Mouse (Mus musculus): Measurements from ENCODE around the gene Slc22a3. TPM values are rescaled to one million over a fixed set of nuclear protein-coding genes. Genes with fewer than 3 reads are reported as not detected.

Gene Slc22a3
- polyA plus RNA-seq, 1 experiment from 2014 or later, result 0.20 TPM

- Histone ChIP-seq H3K9me3 (ENCODE audit: control insufficient read depth, low read length) (no peaks in the 10 kb centered on the region), H3K4me3 (ENCODE audit: low read depth, low read length) (no peak overlapping the region), H3K9ac (ENCODE audit: low read length) (no peak overlapping the region), H3K27me3 (ENCODE audit: control insufficient read depth, insufficient read depth, low read length) (no peaks in the 10 kb centered on the region), H3K4me1 (ENCODE audit: control insufficient read depth, insufficient read depth, low read length) (no peaks in the 10 kb centered on the region), H3K27ac (ENCODE audit: low read depth, low read length) (no peak overlapping the region), H3K4me2 (ENCODE audit: low read depth) (no peak overlapping the region), H3K36me3 (ENCODE audit: control insufficient read depth, insufficient read depth, low read length) (no peaks in the 10 kb centered on the region)
- DNase-seq (ENCODE audit: low spot score) (no peak), ATAC-seq (ENCODE audit: insufficient read depth, low FRiP score, low TSS enrichment) (no peak)
- WGBS, result 74% methylated on average over 7 of the region's 7 CpGs
Observed at GRCm38 (mm10) chr17:12403420-12403819, 104.1 kb downstream of the Slc22a3 start.

DNA sequence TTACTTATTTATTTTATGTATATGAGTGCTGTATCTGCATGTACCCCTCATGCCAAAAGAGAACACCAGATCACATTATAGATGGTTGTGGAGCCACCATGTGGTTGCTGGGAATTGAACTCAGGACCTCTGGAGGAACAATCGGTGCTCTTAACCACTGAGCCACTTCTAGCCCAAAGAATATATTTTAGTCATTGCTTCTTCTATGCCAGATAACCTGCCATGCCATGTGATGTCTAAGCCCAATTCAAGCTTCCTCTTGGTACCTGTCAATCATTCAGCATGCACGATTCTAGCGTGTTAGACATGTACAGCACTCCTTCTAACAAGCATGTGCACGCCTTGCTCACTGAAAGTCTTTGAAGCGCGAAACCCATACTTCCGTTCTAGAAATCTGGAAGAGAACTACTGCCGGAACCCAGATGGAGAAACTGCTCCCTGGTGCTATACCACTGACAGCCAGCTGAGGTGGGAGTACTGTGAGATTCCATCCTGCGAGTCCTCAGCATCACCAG, 111.3 kb downstream of the Slc22a3 start:
- DNase-seq (ENCODE audit: low spot score), result no peak
- Histone ChIP-seq H3K27ac (ENCODE audit: low read depth, low read length) (no peak overlapping the region), H3K9me3 (ENCODE audit: control insufficient read depth, low read length) (no peaks in the 10 kb centered on the region), H3K4me1 (ENCODE audit: control insufficient read depth, insufficient read depth, low read length) (no peaks in the 10 kb centered on the region), H3K36me3 (ENCODE audit: control insufficient read depth, insufficient read depth, low read length) (no peaks in the 10 kb centered on the region), H3K27me3 (ENCODE audit: control insufficient read depth, insufficient read depth, low read length) (no peaks in the 10 kb centered on the region), H3K9ac (ENCODE audit: low read length) (no peak overlapping the region), H3K4me3 (ENCODE audit: low read depth, low read length) (no peak overlapping the region), H3K4me2 (ENCODE audit: low read depth) (no peak overlapping the region)
- WGBS, result 91% methylated on average over 9 of the region's 9 CpGs
- ATAC-seq (ENCODE audit: insufficient read depth, low FRiP score, low TSS enrichment), result no peak

- no peak overlapping the region for H3K27ac ChIP-seq (ENCODE audit: low read depth, low read length)
Observed at GRCm38 (mm10) chr17:12388239-12388638, 119.3 kb downstream of the Slc22a3 start.

GRCm38 (mm10) chr17:12387781-12388180, 119.7 kb downstream of the Slc22a3 start:
- DNase-seq (ENCODE audit: low spot score), result no peak
- 87% methylated on average over 2 of the region's 2 CpGs for WGBS
- Histone ChIP-seq H3K9ac (ENCODE audit: low read length) (no peak overlapping the region), H3K4me3 (ENCODE audit: low read depth, low read length) (no peak overlapping the region), H3K36me3 (ENCODE audit: control insufficient read depth, insufficient read depth, low read length) (no peaks in the 10 kb centered on the region), H3K27ac (ENCODE audit: low read depth, low read length) (no peak overlapping the region), H3K4me1 (ENCODE audit: control insufficient read depth, insufficient read depth, low read length) (no peaks in the 10 kb centered on the region), H3K9me3 (ENCODE audit: control insufficient read depth, low read length) (no peaks in the 10 kb centered on the region), H3K27me3 (ENCODE audit: control insufficient read depth, insufficient read depth, low read length) (no peaks in the 10 kb centered on the region), H3K4me2 (ENCODE audit: low read depth) (no peak overlapping the region)
- no peak for ATAC-seq (ENCODE audit: insufficient read depth, low FRiP score, low TSS enrichment)

More at GRCm38 (mm10) chr17:12388239-12388638, 119.3 kb downstream of the Slc22a3 start:
- ATAC-seq (ENCODE audit: insufficient read depth, low FRiP score, low TSS enrichment) (no peak), DNase-seq (ENCODE audit: low spot score) (no peak)
- 92% methylated on average over 7 of the region's 7 CpGs for WGBS
- H3K4me1 ChIP-seq (ENCODE audit: control insufficient read depth, insufficient read depth, low read length), result no peaks in the 10 kb centered on the region
- H3K4me2 ChIP-seq (ENCODE audit: low read depth), result no peak overlapping the region
- no peaks in the 10 kb centered on the region for H3K36me3 ChIP-seq (ENCODE audit: control insufficient read depth, insufficient read depth, low read length)
- no peaks in the 10 kb centered on the region for H3K27me3 ChIP-seq (ENCODE audit: control insufficient read depth, insufficient read depth, low read length)
- no peaks in the 10 kb centered on the region for H3K9me3 ChIP-seq (ENCODE audit: control insufficient read depth, low read length)
- H3K9ac ChIP-seq (ENCODE audit: low read length), result no peak overlapping the region
- H3K4me3 ChIP-seq (ENCODE audit: low read depth, low read length), result no peak overlapping the region

DNA sequence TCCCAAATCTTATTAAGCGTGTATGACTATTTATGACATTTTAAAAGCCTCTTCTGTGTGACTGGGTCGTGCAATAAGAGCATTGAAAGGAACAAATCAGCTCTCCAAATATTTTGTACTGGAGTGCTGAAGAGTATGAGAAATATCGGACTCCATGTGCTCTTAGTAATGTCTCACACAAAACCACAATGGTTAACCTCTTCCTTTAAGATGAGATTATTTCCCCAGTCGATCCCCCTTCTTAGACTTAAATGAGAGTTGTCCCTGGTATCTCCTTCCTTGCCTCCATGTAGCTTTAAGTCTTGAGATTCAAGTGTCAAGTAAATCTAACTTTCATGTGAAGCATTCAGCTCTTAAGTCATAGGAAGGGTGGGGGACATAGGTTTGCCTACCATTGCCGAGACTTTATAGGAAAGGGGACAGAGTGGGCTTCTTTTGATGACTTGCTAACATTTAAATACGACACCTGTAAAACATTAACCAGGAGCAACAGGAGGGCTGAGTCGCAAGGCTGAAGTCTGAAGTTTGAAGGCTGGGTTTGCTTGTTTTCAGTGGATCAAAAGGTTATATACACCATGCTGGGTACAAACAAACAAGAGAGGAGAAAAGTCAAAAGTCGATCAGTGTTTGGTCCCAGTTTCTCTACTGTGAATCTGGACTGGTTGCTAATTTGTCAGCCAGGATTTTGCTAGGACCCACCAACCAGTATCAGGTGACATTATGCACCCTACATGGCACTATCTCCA, 122.3 kb downstream of the Slc22a3 start:
- no peak overlapping the region for H3K27ac ChIP-seq (ENCODE audit: low read depth, low read length)
- DNase-seq (ENCODE audit: low spot score), result no peak
- H3K4me1 ChIP-seq (ENCODE audit: control insufficient read depth, insufficient read depth, low read length), result no peaks in the 10 kb centered on the region
- no peaks in the 10 kb centered on the region for H3K27me3 ChIP-seq (ENCODE audit: control insufficient read depth, insufficient read depth, low read length)
- no peak overlapping the region for H3K9ac ChIP-seq (ENCODE audit: low read length)
- no peaks in the 10 kb centered on the region for H3K36me3 ChIP-seq (ENCODE audit: control insufficient read depth, insufficient read depth, low read length)
- ATAC-seq (ENCODE audit: insufficient read depth, low FRiP score, low TSS enrichment), result no peak
- 56% methylated on average over 8 of the region's 8 CpGs for WGBS
- H3K9me3 ChIP-seq (ENCODE audit: control insufficient read depth, low read length), result no peaks in the 10 kb centered on the region
- no peak overlapping the region for H3K4me3 ChIP-seq (ENCODE audit: low read depth, low read length)
- no peak overlapping the region for H3K4me2 ChIP-seq (ENCODE audit: low read depth)

DNA sequence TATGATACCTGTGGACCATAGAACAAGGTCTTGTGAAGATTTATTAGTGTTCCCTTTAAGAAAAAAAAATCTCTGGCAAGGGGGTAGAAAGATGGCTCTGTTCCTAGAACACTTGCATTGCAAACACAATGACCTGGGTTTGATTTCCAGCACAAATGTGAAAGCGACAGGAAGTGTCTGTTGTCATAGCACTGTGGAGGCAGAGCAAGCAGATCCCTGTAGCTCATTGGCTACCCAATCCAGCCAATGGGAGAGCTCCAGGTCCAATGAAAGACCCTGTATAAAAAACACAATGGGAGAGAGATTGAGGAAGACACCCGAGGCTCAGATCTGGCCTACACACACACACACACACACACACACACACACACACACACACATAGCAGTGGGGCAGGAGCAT, 125.0 kb downstream of the Slc22a3 start:
- ATAC-seq (ENCODE audit: insufficient read depth, low FRiP score, low TSS enrichment) (0 out of 2 replicates have a peak, but pooled peaks have one; percentile 63), DNase-seq (ENCODE audit: low spot score) (no peak)
- Histone ChIP-seq H3K4me1 (ENCODE audit: control insufficient read depth, insufficient read depth, low read length) (no peaks in the 10 kb centered on the region), H3K4me3 (ENCODE audit: low read depth, low read length) (no peak overlapping the region), H3K9me3 (ENCODE audit: control insufficient read depth, low read length) (no peaks in the 10 kb centered on the region), H3K4me2 (ENCODE audit: low read depth) (no peak overlapping the region), H3K9ac (ENCODE audit: low read length) (no peak overlapping the region), H3K27ac (ENCODE audit: low read depth, low read length) (no peak overlapping the region), H3K27me3 (ENCODE audit: control insufficient read depth, insufficient read depth, low read length) (no peaks in the 10 kb centered on the region), H3K36me3 (ENCODE audit: control insufficient read depth, insufficient read depth, low read length) (no peaks in the 10 kb centered on the region)
- 40% methylated on average over 2 of the region's 2 CpGs for WGBS

DNA sequence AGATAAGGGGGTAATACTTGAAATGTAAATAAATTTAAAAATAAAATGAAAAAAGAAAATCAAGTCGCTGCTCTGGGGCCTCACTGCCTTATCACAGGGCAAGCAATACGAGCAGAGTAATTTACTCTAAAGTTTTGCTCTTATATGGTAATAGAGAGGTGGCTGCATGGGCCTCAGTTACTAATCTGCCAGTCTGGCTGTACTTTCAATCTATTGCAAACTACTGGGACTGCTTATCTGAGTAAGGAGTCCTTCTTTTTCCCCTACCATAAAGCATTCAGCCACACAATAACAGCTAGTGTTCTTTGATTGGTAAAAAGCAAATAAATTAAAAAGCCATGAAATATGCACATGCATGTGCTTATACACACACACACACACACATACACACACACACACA, 125.9 kb downstream of the Slc22a3 start:
- Histone ChIP-seq H3K9me3 (ENCODE audit: control insufficient read depth, low read length) (no peaks in the 10 kb centered on the region), H3K27me3 (ENCODE audit: control insufficient read depth, insufficient read depth, low read length) (no peaks in the 10 kb centered on the region), H3K4me2 (ENCODE audit: low read depth) (no peak overlapping the region), H3K9ac (ENCODE audit: low read length) (no peak overlapping the region), H3K4me3 (ENCODE audit: low read depth, low read length) (no peak overlapping the region), H3K27ac (ENCODE audit: low read depth, low read length) (no peak overlapping the region), H3K36me3 (ENCODE audit: control insufficient read depth, insufficient read depth, low read length) (no peaks in the 10 kb centered on the region), H3K4me1 (ENCODE audit: control insufficient read depth, insufficient read depth, low read length) (no peaks in the 10 kb centered on the region)
- no peak for DNase-seq (ENCODE audit: low spot score)
- 90% methylated on average over 2 of the region's 2 CpGs for WGBS
- ATAC-seq (ENCODE audit: insufficient read depth, low FRiP score, low TSS enrichment), result no peak

DNA sequence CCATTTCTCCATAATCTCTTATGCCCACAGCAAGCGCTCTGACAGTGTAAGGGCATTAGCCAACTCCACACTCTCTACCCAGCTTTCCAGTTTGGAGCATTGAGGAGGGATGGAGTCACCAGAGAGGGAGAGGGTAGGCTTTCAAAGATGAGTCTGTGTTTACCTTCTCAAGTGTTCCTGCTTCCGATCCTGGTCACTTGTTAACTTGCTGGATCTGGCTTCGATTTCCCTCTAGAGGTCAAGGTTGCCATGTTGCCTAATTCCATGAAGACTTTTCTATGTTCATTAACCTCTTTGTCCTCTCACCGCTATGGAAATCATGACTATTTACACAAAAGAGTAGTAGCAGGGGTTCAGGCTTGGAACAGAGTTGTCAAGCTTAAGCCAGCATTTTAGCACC, 127.2 kb downstream of the Slc22a3 start:
- ATAC-seq (ENCODE audit: insufficient read depth, low FRiP score, low TSS enrichment), result no peak

More for the DNA sequence above, 127.2 kb downstream of the Slc22a3 start:
- DNase-seq (ENCODE audit: low spot score), result no peak
- 94% methylated on average over 4 of the region's 4 CpGs for WGBS
- Histone ChIP-seq H3K4me1 (ENCODE audit: control insufficient read depth, insufficient read depth, low read length) (no peaks in the 10 kb centered on the region), H3K36me3 (ENCODE audit: control insufficient read depth, insufficient read depth, low read length) (no peaks in the 10 kb centered on the region), H3K27ac (ENCODE audit: low read depth, low read length) (no peak overlapping the region), H3K9me3 (ENCODE audit: control insufficient read depth, low read length) (no peaks in the 10 kb centered on the region), H3K4me2 (ENCODE audit: low read depth) (no peak overlapping the region), H3K9ac (ENCODE audit: low read length) (no peak overlapping the region), H3K4me3 (ENCODE audit: low read depth, low read length) (no peak overlapping the region), H3K27me3 (ENCODE audit: control insufficient read depth, insufficient read depth, low read length) (no peaks in the 10 kb centered on the region)
